Mouse (Mus musculus): ENCODE results near the gene Top1.

DNA sequence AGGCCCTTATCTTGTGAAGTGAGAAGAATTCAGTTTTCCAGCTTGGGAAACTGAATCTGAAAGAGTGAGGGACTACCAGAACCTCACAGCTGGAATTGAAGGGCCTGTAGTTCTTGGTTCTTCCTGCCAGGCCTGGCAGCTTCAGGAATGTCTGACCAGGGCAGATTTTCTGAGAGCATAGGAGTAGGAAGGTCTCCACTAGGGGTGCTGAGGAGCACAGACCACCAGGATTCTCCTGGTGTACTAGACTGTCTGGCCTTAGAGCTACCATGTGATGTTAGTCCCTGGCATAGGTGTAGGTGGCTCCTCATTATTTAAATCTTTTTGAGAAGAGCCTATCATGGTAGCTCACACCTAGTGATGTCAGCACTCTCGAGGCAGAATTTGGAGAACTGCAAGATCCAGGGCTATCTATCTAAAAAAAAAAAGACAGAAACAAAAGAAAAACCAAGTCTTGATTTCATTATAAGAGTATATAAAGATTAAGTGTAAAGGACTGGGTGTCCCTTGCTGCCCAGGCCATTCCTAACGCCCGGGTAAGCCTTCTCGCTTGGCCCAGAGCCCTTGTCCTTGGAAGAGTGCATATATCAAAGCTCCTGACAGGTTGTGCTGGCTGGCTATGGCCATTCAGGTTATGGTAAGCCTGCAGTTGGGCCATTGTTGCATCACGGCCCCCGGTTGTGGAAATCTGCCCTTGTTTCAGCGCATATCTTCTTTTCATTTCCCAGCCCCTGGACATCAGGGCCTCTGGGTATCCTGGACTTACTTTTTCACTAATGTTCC is 98.5 kb downstream of the Top1 start:
- no peak for TF ChIP-seq POLR2A (IDR thresholded peaks at IDR 0.05; ENCODE audit: low read depth, low read length)
- TF ChIP-seq CTCF (IDR thresholded peaks at IDR 0.05; ENCODE audit: borderline replicate concordance, insufficient read depth, low read length): no peak

Data from embryonic fibroblast, embryonic 13.5 days (primary cell).